Comparison of ENCODE assay signal across 21 mouse cellular contexts in the genomic region with DNA sequence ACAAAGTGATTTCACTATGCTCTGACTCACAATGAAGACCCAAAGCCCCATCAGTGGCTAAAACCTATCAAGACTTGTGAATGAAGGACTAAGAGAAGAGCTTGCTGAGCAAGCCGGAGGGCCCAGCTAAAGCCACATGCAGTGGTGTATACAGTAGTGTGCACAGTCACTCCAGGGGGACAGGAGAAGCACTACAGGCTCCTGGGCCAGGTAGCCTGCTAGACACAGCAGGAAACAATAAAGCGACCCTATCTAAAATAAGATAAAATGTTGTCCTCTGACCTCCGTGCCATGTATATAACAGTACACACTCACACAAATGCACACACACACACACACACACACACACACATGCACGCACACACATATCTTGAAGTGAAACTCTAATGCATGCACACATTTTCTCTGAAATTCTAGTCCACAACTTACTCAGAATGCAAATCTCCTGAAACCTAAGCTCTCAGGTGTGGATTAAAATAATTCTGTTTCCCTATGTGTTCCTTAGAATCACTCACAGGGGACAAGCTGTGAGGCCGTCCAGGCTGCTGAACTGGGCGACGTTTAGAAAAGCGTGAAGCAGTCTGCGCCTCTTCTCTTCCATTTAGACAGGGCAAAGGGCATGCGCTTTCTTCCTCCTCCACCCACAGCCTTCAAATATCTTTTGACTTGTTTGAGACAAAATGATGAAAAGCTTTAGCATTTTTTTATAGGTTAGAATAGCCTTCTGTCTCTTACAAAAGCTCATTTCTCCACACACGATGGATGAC.
A peak's percentile ranks its signal among the peaks of the same experiment; 100 is the strongest.
DNase-seq lines count a peak whose midpoint lies in the region; ATAC-seq and TF ChIP-seq lines count a peak whose summit lies in the region.
"Had no signal": no experiment of that assay in that cellular context is flagged by ENCODE, and none has a peak within 500 bp of the region (broad histone marks: within the 10 kb centered on the region; RNA-seq: fewer than 3 reads in every experiment).

No protein-coding gene starts in this region.

- no peaks in the 10 kb centered on the region for H3K27me3 ChIP-seq in hindbrain, embryonic 11.5 days (ENCODE audit: control insufficient read depth, insufficient read depth, low read length)
- H3K27me3 ChIP-seq in hindbrain, embryonic 14.5 days (ENCODE audit: control insufficient read depth, insufficient read depth, low read length) = no peaks in the 10 kb centered on the region
- no peaks in the 10 kb centered on the region for H3K27me3 ChIP-seq in lung, embryonic 15.5 days
- H3K27me3 ChIP-seq in intestine, postnatal 0 days (replicated peaks; ENCODE audit: control insufficient read depth, insufficient read depth, low read length) = no peaks in the 10 kb centered on the region
- H3K27me3 ChIP-seq: CH12.LX; embryonic facial prominence, embryonic 15.5 days; heart, embryonic 12.5 days had no signal

- DNase-seq in hindbrain, embryonic 11.5 days (ENCODE audit: low spot score) = no peak
- no peak for DNase-seq in hindbrain, embryonic 14.5 days (ENCODE audit: low spot score)
- DNase-seq in lung, postnatal 10 days = no peak
- DNase-seq in urinary bladder, adult 18-20 months (ENCODE audit: low spot score in 2 of 2) = no peak
- DNase-seq: adrenal gland, adult 2 months; adrenal gland, postnatal 25 days; cerebellum, adult 18-20 months; cerebellum, adult 9-11 months; cerebellum, postnatal 36 days; embryo, embryonic 11 days; gastrocnemius, adult 2 months; gastrocnemius, postnatal 25 days had no signal

- H3K9me3 ChIP-seq in hindbrain, embryonic 11.5 days (ENCODE audit: control insufficient read depth, low read length) = no peaks in the 10 kb centered on the region
- no peaks in the 10 kb centered on the region for H3K9me3 ChIP-seq in hindbrain, embryonic 14.5 days (ENCODE audit: control insufficient read depth, low read length)
- H3K9me3 ChIP-seq in lung, embryonic 15.5 days = no peaks in the 10 kb centered on the region
- H3K9me3 ChIP-seq in intestine, postnatal 0 days (ENCODE audit: control insufficient read depth) = no peaks in the 10 kb centered on the region
- H3K9me3 ChIP-seq: embryonic facial prominence, embryonic 15.5 days; forebrain, embryonic 10.5 days; heart, embryonic 12.5 days; hindbrain, embryonic 13.5 days had no signal

- no peak overlapping the region for H3K4me2 ChIP-seq in hindbrain, embryonic 11.5 days (replicated peaks; ENCODE audit: low read depth, low read length)
- H3K4me2 ChIP-seq in hindbrain, embryonic 14.5 days (replicated peaks) = no peak overlapping the region
- no peak overlapping the region for H3K4me2 ChIP-seq in lung, embryonic 15.5 days
- peak overlapping the region; percentile 27; the same call in 1 of the 2 replicates for H3K4me2 ChIP-seq in intestine, postnatal 0 days (replicated peaks; ENCODE audit: low read depth)
- H3K4me2 ChIP-seq: embryonic facial prominence, embryonic 15.5 days; heart, embryonic 12.5 days; hindbrain, embryonic 13.5 days had no signal

- no peak for ATAC-seq in hindbrain, embryonic 11.5 days (ENCODE audit: low FRiP score)
- no peak for ATAC-seq in hindbrain, embryonic 14.5 days (ENCODE audit: low FRiP score)
- ATAC-seq in lung, embryonic 15.5 days (ENCODE audit: borderline replicate concordance, extremely low read depth, low FRiP score, low TSS enrichment) = no peak
- ATAC-seq in intestine, postnatal 0 days = no peak
- ATAC-seq: forebrain, embryonic 14.5 days had no signal

- 0 out of 2 replicates have a peak overlapping the region, but pooled peaks have one; percentile 7 for H3K9ac ChIP-seq in hindbrain, embryonic 11.5 days (ENCODE audit: low read depth, low read length)
- no peak overlapping the region for H3K9ac ChIP-seq in hindbrain, embryonic 14.5 days
- no peak overlapping the region for H3K9ac ChIP-seq in lung, embryonic 15.5 days
- H3K9ac ChIP-seq in intestine, postnatal 0 days (ENCODE audit: low read depth, low read length) = no peak overlapping the region
- H3K9ac ChIP-seq: embryonic facial prominence, embryonic 15.5 days; heart, embryonic 12.5 days; hindbrain, embryonic 13.5 days had no signal

- H3K4me1 ChIP-seq in hindbrain, embryonic 11.5 days (replicated peaks; ENCODE audit: control insufficient read depth, insufficient read depth, low read length) = no peaks in the 10 kb centered on the region; the same call in 1 of the 2 replicates
- no peaks in the 10 kb centered on the region for H3K4me1 ChIP-seq in hindbrain, embryonic 14.5 days (replicated peaks; ENCODE audit: control insufficient read depth, insufficient read depth, low read length)
- peaks cover 20% of the 10 kb centered on the region; the same call in 1 of the 2 replicates for H3K4me1 ChIP-seq in lung, embryonic 15.5 days
- 0 out of 2 replicates have a peak, but pooled peaks cover 3% of the 10 kb centered on the region for H3K4me1 ChIP-seq in intestine, postnatal 0 days (replicated peaks; ENCODE audit: control insufficient read depth, insufficient read depth, low read length)
- H3K4me1 ChIP-seq: embryonic facial prominence, embryonic 15.5 days had no signal

- 50% methylated on average over 11 of the region's 11 CpGs for WGBS in hindbrain, embryonic 11.5 days
- WGBS in hindbrain, embryonic 14.5 days = 45% methylated on average over 11 of the region's 11 CpGs
- 54% methylated on average over 11 of the region's 11 CpGs for WGBS in lung, embryonic 15.5 days
- WGBS in intestine, postnatal 0 days = 40% methylated on average over 11 of the region's 11 CpGs

- no peak overlapping the region for H3K4me3 ChIP-seq in hindbrain, embryonic 11.5 days (ENCODE audit: low read depth, low read length)
- no peak overlapping the region for H3K4me3 ChIP-seq in hindbrain, embryonic 14.5 days (replicated peaks; ENCODE audit: low read length)
- H3K4me3 ChIP-seq in lung, embryonic 15.5 days = no peak overlapping the region
- H3K4me3 ChIP-seq in intestine, postnatal 0 days (ENCODE audit: low read depth, low read length) = no peak overlapping the region
- H3K4me3 ChIP-seq: embryonic facial prominence, embryonic 15.5 days; erythroblast, embryonic 14.5 days; forebrain, embryonic 10.5 days; gastrocnemius, adult 2 months; heart, embryonic 12.5 days; hindbrain, embryonic 13.5 days had no signal

- no peaks in the 10 kb centered on the region for H3K36me3 ChIP-seq in hindbrain, embryonic 11.5 days (ENCODE audit: control insufficient read depth, insufficient read depth, low read length)
- H3K36me3 ChIP-seq in hindbrain, embryonic 14.5 days (replicated peaks; ENCODE audit: control insufficient read depth, insufficient read depth) = no peaks in the 10 kb centered on the region
- no peaks in the 10 kb centered on the region for H3K36me3 ChIP-seq in lung, embryonic 15.5 days
- no peaks in the 10 kb centered on the region for H3K36me3 ChIP-seq in intestine, postnatal 0 days (ENCODE audit: control insufficient read depth, insufficient read depth)
- H3K36me3 ChIP-seq: embryonic facial prominence, embryonic 15.5 days; forebrain, embryonic 10.5 days; heart, embryonic 12.5 days; hindbrain, embryonic 13.5 days had no signal

- no peak for TF ChIP-seq CTCF in intestine, postnatal 0 days (IDR thresholded peaks at IDR 0.05; ENCODE audit: low read depth)

- no peak overlapping the region for H3K27ac ChIP-seq in hindbrain, embryonic 11.5 days (ENCODE audit: low read depth, low read length)
- H3K27ac ChIP-seq in hindbrain, embryonic 14.5 days = no peak overlapping the region
- H3K27ac ChIP-seq in lung, embryonic 15.5 days = 0 out of 2 replicates have a peak overlapping the region, but pooled peaks have one; percentile 11
- no peak overlapping the region for H3K27ac ChIP-seq in intestine, postnatal 0 days (ENCODE audit: low read depth, low read length)
- H3K27ac ChIP-seq: embryonic facial prominence, embryonic 15.5 days; forebrain, embryonic 10.5 days; gastrocnemius, adult 2 months; hindbrain, embryonic 13.5 days had no signal
